Mouse (Mus musculus): Measurements from ENCODE around the gene Acvrl1.
A peak's percentile ranks its signal among the peaks of the same experiment; 100 is the strongest.

Acvrl1 gene

DNA sequence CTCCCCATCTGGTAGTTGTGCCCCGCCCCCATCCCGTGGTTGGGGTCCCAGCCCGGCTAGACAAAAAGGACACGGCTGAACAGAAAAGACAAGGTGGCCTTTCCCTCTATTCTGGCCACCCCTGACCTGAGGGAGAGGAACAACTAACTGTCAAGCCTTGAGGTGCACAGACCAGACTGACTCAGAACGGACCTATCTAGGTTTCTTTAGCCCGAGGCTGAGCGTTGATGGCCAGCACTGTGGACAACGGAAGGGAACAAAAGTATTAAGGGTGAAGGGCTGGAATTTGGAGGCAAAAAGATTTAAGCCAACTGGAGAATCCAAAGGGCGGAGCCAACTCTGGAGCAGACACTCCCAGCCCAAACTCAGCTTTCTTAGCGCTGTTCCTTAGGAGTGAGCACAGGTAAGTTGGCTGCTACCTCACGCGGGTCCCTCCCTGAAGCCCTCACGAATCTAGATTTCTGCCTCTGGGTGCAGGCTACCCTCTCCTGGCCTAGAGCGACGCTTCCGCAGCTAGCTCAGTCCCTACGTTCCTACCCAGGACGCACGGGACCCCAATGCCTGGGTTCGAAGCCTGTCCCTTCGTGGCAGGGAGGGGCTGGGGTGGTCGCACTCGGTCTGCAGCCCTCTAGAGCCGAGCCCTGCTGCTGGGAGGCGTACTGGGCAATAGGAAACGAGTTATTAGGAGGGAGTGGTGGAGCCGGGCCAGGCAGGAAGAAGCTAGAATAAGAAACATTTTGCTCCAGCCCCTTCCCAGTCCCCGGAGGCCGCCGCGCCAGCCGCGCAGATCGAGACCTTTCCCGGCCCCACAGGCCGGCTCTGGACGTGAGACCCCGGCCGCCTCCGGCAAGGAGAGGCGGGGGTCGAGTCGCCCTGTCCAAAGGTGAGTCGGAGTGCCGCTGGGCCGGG, at the start of gene Acvrl1:
Gene Acvrl1, plus strand, starts transcription at position 342 of the 909 bp plus-strand sequence.
- DNase-seq (ENCODE audit: low spot score) = peak; percentile 34

DNA sequence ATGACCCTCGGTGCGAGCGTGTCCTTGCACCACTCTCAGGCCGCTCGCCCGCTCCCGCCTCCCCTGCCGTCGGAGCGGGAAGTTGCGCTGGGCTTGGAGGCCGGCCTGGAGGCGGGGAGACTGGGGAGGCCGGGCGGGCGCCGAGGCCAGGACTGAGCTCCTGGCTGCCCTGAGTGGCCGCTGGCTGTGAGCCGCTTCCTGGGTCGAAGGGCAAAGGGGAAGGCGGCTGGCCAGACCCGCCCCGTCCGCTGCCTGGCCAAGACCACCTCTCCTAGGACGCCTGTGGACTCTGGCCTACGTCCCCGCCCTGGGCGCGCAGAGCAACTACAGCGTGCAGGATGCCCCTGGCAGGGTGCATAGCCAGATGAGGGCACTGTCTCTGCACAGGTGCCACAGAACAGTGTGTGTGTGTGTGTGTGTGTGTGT, 49.6 kb upstream of the Acvrl1 start:
- DNase-seq (ENCODE audit: low spot score) = peak; percentile 93

- DNase-seq (ENCODE audit: low spot score) = no peak
Measured at GRCm38 (mm10) chr15:101080031-101080520, 48.2 kb upstream of the Acvrl1 start.

- DNase-seq (ENCODE audit: low spot score) = no peak
Measured at GRCm38 (mm10) chr15:101081035-101081548, 47.2 kb upstream of the Acvrl1 start.

- DNase-seq (ENCODE audit: low spot score) = peak; percentile 82
Measured at GRCm38 (mm10) chr15:101082236-101082635, 46.1 kb upstream of the Acvrl1 start.

DNA sequence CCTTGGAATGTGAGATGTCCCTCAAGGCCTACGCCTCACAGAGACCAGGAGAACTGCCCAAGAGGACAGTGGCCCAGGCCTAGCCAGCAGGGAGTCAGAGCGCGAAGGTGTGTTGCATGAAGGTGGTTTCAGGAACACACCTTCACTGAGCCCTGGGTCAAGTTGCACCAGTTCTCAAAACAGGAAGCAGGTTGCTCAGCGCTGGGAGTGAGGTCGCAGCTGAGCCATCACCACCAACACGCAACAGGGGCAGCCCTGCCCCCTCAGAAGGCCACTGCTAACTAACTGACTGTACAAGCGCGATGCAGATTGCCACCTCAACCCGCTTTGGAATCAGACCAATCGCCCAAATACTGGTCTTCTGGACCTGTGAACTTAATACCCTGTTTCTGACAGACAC, 43.8 kb upstream of the Acvrl1 start:
- no peak for DNase-seq (ENCODE audit: low spot score)

DNA sequence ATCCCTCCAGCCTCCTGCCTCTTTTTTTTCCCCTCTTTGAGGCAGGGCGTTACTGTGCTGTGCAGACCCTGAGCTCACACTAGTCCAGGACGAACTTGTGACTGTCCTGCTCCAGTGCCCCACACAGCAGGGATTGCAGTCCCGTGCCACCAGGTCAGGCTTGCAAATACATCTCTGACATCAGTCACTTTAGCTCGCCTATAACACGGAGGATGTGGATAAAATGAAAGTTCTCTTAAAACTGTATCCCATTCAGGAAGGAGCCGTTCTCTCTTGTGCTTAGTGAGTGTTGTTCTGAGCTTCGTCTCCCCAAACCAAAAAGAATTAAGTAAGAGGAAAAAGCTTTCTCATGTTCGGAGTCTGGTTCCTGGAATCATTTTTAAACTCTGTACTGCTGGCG, 41.9 kb upstream of the Acvrl1 start:
- no peak for DNase-seq (ENCODE audit: low spot score)

DNA sequence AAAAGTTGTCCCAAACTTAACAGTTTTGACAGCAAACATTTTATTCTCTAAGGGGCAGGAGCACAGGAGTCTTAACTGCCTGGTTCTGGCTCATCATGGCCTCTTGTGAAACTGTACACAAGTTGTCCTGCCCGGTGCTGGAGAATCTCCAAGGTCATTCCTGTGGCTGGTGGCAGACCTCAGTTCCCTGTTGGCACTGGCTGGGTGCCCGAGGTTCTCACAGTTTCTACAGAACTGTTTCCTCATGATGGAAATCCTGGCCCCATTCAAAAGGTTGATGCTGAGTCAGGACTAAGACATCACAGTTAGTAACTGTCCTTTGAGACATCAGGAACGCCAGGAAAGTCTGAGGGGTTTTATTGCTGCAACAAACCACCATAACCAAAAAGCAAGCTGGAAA, 41.4 kb upstream of the Acvrl1 start:
- DNase-seq (ENCODE audit: low spot score) = no peak

DNA sequence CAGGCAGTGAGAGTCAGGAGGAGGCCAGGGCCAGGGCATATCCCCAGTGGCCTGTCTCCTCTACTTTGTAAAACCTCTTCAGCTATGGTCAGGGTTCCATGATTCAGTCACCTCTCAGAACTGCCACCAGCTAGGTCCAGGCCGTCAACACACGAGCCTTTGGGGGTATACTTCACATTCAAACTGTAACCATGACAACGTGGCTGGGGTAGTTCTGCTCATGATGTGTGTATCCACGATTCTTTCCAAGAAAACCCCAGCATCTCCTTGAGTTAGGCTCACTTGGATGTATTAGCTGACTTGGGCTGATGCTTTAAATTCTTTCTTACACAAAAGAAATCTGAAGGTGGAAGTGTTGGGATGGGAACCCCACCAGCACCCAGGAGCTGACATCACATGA, 40.0 kb upstream of the Acvrl1 start:
- no peak for DNase-seq (ENCODE audit: low spot score)

- DNase-seq (ENCODE audit: low spot score) = no peak
Measured at GRCm38 (mm10) chr15:101091551-101091950, 36.8 kb upstream of the Acvrl1 start.

- peak; percentile 74 for DNase-seq (ENCODE audit: low spot score)
Measured at GRCm38 (mm10) chr15:101092121-101092828, 36.0 kb upstream of the Acvrl1 start.

- DNase-seq (ENCODE audit: low spot score) = peak; percentile 92
Measured at GRCm38 (mm10) chr15:101092829-101093648, 35.3 kb upstream of the Acvrl1 start.

DNA sequence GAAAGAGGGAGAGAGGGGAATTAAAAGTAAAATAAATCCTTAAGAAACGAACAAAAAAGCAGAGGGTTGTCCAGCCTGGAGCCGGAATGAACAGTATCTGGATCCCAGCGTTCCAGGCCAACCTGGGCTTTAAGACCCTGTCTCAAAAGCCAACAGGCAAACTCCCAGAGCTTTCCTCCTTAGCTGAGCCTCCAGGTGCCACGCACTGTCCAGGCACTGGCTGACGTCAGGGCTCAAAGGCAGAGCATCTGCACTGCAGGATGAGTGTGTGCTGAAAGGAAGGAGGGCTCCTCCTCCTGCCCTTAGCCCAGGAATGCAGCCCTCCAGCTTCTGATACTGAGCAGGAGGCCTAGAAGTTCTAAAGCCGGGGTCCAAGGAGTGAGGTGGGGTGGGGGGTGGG, 34.3 kb upstream of the Acvrl1 start:
- DNase-seq (ENCODE audit: low spot score) = peak; percentile 76

DNA sequence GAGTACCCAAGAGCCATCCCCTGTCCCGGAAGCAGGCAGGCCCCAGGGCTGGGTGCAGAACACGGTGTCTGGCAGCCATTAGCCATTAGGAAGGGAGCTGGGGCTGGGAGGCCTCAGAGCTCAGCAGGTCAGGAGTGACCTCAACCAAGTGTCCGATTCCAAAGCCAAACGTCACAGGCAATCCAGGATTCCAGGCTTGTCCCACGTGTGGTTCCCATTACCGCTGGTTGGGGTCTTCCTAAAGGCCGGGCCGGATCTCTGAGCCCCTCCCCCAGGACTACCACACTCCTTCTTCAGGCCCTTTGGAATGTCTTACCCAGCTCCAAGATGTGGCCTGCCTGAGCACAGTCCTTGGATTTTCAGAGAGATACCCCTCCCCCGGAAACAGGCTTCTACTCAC, 33.3 kb upstream of the Acvrl1 start:
- DNase-seq (ENCODE audit: low spot score) = peak; percentile 88

DNA sequence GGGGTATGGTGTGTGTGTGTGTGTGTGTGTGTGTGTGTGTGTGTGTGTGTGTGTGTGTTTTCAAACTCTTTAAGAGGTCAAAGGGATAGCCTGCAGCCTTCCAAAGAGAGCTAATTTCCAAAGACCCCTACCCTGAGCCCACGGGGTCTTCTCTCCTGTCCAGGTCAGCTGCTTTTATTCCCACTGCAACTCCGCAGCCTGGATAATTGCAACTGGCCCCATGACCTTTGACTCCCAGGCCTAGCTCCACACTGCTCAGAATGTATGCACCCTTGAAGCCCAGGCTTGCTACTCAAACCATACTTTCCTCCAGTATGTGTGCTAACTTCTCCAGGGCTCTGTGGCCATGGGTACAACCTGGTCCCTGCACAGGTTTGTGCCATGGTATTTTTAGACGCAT, 32.9 kb upstream of the Acvrl1 start:
- peak; percentile 80 for DNase-seq (ENCODE audit: low spot score)

- peak; percentile 94 for DNase-seq (ENCODE audit: low spot score)
Measured at GRCm38 (mm10) chr15:101097985-101098651, 30.2 kb upstream of the Acvrl1 start.

- DNase-seq (ENCODE audit: low spot score) = no peak
Measured at GRCm38 (mm10) chr15:101100996-101101395, 27.3 kb upstream of the Acvrl1 start.

DNA sequence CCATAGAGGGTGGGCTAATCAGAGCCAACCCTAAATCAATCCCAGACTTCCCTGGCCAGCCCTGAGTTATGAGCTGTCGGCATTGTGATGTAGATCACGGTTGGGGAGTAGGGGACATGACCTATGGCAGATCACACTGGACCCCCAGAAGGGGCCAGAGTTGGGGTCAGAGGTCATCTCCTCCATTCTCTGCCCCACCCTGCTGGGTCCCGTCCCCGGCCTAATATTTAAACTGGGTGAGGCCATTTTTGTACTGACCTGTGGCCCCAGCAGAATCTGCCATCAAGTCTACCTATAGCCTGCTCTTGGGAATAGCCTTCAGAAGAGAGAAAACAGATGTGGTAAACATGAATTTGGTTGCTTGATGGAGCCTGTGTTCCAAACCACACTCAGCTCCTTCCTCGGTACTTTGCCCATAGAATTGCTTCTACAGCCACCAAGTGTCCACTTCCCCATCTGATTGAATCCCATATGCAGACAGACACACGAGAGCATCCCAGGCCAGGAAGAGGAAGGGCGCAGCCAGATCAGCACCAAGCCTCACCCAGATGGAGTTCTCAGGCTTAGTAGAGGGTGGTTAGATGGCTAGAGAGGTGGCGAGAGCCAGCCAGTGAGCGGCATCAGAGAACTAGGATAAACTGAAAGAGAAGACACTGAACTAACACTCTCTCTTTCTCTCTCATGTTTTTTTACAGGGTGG, 24.6 kb upstream of the Acvrl1 start:
- peak; percentile 47 for DNase-seq (ENCODE audit: low spot score)

DNA sequence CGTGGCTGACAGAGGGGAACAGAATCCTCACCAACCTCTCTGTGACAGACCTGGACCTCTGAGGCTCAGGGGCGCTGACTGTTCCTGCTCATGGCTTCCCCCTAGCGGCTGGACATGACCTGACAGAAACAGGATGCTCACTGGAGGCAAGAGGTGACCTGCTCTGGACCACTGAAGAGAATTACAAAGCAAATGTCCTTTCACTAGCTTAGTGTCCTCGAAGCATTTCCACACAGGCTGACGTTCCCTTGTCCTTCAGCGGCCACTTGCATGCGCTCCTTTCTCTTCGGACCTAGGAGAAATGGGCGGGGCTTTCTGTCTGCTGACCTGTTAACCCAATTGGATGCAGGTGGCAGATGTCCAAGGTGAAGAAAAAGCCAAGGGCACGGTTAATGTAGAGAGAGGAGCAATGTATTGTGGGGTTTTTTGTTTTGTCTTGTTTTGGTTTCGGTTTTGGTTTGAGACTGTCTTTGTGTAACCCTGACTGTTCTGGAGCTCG, 22.8 kb upstream of the Acvrl1 start:
- peak; percentile 91 for DNase-seq (ENCODE audit: low spot score)

GRCm38 (mm10) chr15:101106011-101106410, 22.3 kb upstream of the Acvrl1 start:
- DNase-seq (ENCODE audit: low spot score) = no peak
